Mouse (Mus musculus) heart, postnatal 25 days (tissue): ENCODE measurements around the gene Olfr15. TPM values are rescaled to one million over a fixed set of nuclear protein-coding genes. Genes with fewer than 3 reads are reported as not detected.
"Not testable (repeated sequence)": the region's sequence is repeated elsewhere in the genome, so short reads cannot be mapped to it uniquely, and the experiment has no call there.

Experiments
- DNase-seq: peaks from one replicate; pipeline ENCODE4 v3.0.0; 2022; ENCODE audit warnings: low spot score
- intact Hi-C: fragments of 180-260 bp; cut with DNase I; formaldehyde crosslinking; loops from one replicate; pipeline ENCODE4 v1.15.1; 2025
- total RNA-seq, 2 experiments: library from RNA; stranded (reverse); gene quantifications; 2 replicates each; pipeline ENCODE4 v1.2.3; 2021

The Olfr15 gene
- total RNA-seq, result not detected

GRCm38 (mm10) chr16:3830588-3831109 lies at the start of gene Olfr15:
Gene Olfr15, plus strand, starts transcription at chr16:3830878.
- intact Hi-C loops, result no loop called here
- DNase-seq, result no peak

- no peak for DNase-seq
These were observed 49.4 kb upstream of the Olfr15 start for GRCm38 (mm10) chr16:3781237-3781636.

GRCm38 (mm10) chr16:3788394-3788793 lies 42.3 kb upstream of the Olfr15 start:
- intact Hi-C loops, result no loop called here
- DNase-seq, result no peak

More at GRCm38 (mm10) chr16:3781237-3781636, 49.4 kb upstream of the Olfr15 start:
- intact Hi-C loops, result no loop called here

GRCm38 (mm10) chr16:3808176-3808575 lies 22.5 kb upstream of the Olfr15 start:
- no peak for DNase-seq
- intact Hi-C loops, result no loop called here

DNA sequence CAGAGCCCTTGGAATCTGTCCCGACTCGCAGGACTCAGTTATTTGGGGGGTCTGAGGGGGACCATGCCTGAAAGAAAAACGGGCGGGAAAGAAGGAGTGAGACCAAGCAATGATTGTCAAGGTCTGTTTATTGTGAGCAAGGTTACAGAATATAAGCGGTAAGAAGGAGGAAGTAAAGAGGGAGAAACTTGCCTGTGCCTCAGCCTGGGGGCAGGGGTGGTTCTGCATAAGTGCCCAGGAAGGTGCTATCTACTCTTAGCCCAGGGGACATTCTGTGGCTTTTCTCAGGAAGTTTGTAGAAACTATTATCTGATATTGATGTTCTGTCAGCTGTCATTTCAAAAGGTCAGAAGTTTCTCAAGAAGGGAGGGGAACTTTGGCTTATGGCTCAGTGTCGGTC lies 16.0 kb upstream of the Olfr15 start:
- DNase-seq, intact Hi-C loops: not testable (repeated sequence)

DNA sequence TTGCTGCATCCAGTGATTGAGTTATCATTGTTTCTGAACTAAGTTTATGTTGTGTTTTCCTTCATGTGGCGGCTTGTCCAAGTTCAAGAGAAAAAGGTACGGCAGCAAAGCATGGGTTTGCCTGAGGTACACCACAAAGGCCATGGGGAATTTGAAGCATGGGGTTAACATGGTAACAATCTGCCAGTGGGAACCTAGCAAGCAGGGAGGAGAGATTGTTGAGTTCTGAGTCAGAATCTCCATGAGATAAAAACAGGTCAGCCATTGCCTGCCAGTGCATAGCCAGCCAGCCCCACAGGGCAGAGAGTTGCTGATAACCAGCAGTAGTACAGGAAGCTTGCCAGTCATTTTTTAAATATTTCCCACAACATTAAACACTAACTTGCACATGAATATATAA lies 10.5 kb upstream of the Olfr15 start:
- no peak for DNase-seq
- intact Hi-C loops, result no loop called here

DNA sequence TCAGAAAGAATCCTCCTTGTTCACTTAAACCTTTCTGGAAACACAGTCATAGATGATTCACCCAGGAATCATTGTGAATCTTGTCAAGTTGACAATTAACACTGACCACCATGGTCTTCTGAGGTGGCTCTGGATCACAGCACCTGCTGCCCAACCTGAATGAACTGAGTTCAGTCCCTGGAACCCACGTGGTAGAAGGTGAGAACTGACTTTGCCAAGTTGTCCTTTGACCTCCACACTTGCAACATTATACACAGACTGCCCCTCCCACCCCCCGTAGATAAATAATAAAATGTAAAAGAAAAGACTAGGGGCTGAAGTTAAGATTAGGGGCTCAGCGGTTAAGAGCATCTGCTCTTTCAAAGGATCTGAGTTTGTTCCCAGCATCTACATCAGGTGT lies 2.7 kb upstream of the Olfr15 start:
- intact Hi-C loops, result no loop called here
- DNase-seq, result no peak

GRCm38 (mm10) chr16:3829727-3830126 lies 951 bp upstream of the Olfr15 start:
- intact Hi-C loops, result no loop called here
- DNase-seq, result no peak

GRCm38 (mm10) chr16:3835461-3835860 lies 4.8 kb downstream of the Olfr15 start:
- intact Hi-C loops, result no loop called here
- DNase-seq, result no peak

DNA sequence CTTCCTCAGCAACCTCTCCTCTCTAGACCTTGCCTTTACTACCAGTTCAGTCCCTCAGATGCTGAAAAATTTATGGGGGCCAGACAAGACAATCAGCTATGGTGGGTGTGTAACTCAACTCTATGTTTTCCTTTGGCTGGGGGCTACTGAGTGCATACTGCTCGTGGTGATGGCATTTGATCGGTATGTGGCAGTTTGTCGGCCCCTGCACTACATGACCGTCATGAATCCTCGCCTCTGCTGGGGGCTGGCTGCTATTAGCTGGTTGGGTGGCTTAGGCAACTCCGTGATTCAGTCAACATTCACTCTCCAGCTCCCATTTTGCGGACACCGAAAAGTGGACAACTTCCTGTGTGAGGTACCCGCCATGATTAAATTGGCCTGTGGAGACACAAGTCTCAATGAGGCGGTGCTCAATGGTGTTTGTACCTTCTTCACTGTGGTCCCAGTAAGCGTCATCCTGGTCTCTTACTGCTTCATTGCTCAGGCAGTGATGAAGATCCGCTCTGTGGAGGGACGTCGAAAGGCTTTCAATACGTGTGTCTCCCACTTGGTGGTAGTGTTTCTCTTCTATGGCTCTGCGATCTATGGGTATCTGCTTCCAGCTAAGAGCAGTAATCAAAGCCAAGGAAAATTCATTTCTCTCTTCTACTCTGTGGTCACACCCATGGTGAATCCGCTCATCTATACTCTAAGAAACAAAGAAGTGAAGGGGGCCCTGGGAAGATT lies 8.6 kb downstream of the Olfr15 start:
- intact Hi-C loops, result no loop called here
- no peak for DNase-seq

DNA sequence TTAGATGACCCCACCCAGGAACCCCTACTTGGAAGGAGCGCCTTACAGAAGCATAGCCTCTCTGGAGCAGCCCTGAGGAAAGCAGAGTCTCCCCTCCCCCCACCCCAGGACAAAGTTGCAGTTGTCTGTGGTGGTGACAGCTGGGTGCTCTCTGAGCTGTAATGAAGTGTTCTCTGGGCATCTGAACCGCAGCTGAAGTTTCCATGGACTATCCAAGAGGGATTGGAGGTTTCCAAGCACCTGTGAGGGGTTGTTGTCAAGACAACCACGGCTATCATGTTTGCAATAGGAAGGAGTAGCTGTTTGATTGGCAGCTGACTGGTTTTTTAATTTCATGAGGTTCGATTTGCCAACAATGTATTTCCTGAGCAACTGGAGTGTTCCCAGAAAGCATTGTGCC lies 12.3 kb downstream of the Olfr15 start:
- DNase-seq, result no peak
- intact Hi-C loops, result loop anchor here (10.0 kb wide), 1 partner anchor 98 kb away; the partner anchor contains the start of gene Zfp263

DNA sequence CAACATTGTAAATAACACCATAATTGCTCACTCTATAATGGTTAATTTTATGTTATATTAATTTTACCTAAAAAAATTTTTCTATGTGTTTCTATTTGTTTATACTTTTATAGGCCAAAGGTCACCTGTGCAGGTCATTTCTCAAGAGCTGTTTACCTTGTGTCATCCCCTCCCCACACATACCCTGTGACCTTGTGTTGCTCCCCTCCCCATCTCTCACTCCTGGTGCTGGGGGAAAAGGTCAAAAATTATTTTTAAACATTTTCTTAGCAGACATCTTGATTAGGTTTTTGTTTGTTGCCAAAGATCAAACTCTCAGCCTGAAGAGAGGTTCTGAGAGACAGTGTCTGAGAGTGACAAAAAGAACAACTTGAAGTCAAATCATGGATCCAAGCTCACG lies 13.1 kb downstream of the Olfr15 start:
- intact Hi-C loops, result loop anchor here (10.0 kb wide), 1 partner anchor 99 kb away; the partner anchor contains the start of gene Zfp263
- no peak for DNase-seq

GRCm38 (mm10) chr16:3846711-3847518 lies 16.2 kb downstream of the Olfr15 start, which contains the start of gene Zfp174:
Gene Zfp174, plus strand, starts transcription at chr16:3847268.
- peak; percentile 90 for DNase-seq
- intact Hi-C loops, result loop anchor here (2.0 to 10.0 kb wide), 4 partner anchors 35 to 155 kb away; partner anchors contain the start of genes 1700037C18Rik, Cluap1, Gm20695 and Slx4

- no peak for DNase-seq
- intact Hi-C loops, result loop anchor here (2.0 to 10.0 kb wide), 4 partner anchors 34 to 154 kb away; partner anchors contain the start of genes 1700037C18Rik, Cluap1, Gm20695 and Slx4
These were observed 17.2 kb downstream of the Olfr15 start for GRCm38 (mm10) chr16:3847871-3848270.

- no peak for DNase-seq
- intact Hi-C loops, result loop anchor here (5.0 to 10.0 kb wide), 3 partner anchors 34 to 154 kb away; partner anchors contain the start of genes Gm20695, Slx4, Zfp263 and Zfp597
These were observed 17.7 kb downstream of the Olfr15 start for GRCm38 (mm10) chr16:3848416-3848815.

GRCm38 (mm10) chr16:3851301-3851700 lies 20.6 kb downstream of the Olfr15 start:
- intact Hi-C loops, DNase-seq: not testable (repeated sequence)

GRCm38 (mm10) chr16:3852586-3852985 lies 21.9 kb downstream of the Olfr15 start:
- DNase-seq, result no peak
- intact Hi-C loops, result no loop called here

DNA sequence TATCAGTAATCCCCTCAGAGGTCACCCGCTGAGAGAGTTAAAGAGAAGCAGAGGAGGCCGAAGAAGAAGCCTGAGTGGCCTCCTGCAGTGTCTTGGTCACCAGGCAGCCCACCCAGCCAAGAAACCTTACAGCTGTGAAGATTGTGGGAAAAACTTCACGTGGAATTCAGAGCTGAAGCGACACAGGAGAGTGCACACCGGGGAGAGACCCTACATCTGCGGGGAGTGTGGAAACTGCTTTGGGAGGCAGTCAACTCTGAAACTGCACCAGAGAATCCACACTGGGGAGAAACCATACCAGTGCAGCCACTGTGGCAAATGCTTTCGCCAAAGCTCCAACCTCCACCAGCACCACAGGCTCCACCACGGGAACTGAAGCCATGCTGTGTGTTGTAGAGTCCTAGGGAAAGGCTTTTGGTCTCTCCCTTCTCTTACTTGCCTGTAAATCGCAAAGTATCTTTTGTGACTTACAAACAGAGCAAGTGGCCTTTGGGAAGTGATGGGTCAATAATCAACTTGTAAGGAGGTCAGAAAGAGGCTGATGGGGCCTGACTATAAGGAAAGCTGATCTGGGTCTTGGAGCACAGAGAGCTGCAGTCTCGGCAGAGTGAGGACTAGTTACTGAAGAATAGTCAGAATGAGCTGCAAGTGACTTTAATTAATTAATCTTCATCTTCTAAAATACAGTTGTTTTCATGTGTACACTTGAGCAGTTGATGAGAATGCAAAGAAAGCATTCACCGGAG lies 23.9 kb downstream of the Olfr15 start:
- intact Hi-C loops, result no loop called here
- DNase-seq, result no peak

- intact Hi-C loops, result no loop called here
- DNase-seq, result no peak
These were observed 25.1 kb downstream of the Olfr15 start for GRCm38 (mm10) chr16:3855776-3856175.

DNA sequence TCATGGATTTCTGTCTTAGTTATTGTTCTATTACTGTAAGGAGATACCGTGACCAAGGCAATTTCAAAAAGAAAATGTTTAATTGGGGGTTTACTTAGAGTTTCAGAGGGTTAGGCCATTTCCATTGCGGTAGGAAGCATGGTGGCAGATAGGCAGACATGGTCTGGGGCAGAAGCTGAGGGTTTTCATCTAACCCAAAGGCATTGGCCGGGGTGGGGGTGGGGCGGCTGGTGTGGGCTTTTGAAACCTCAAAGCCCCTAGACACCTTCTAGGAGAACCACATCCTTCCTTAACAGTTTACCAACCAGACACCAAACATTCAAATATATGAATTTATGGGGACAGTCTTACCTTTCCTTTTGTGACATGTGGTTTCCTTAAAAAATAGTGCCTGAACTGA lies 28.6 kb downstream of the Olfr15 start:
- no peak for DNase-seq

More for the DNA sequence above, 28.6 kb downstream of the Olfr15 start:
- intact Hi-C loops, result no loop called here
